Mouse (Mus musculus): ENCODE data around the gene Snx11.

- no peak for TF ChIP-seq POLR2A (IDR thresholded peaks at IDR 0.05; ENCODE audit: low read depth, low read length)
- TF ChIP-seq CTCF (IDR thresholded peaks at IDR 0.05; ENCODE audit: borderline replicate concordance, insufficient read depth, low read length) = no peak
These were observed 49.1 kb upstream of the Snx11 start for GRCm38 (mm10) chr11:96826481-96826880.

Measured in embryonic fibroblast, embryonic 13.5 days (primary cell).